Mouse (Mus musculus): Measurements from ENCODE around the gene Eef1b2.
A peak's percentile ranks its signal among the peaks of the same experiment; 100 is the strongest.
"Not testable (repeated sequence)": the region's sequence is repeated elsewhere in the genome, so short reads cannot be mapped to it uniquely, and the experiment has no call there.

Gene Eef1b2

GRCm38 (mm10) chr1:63176604-63177421 is at the start of gene Eef1b2, which contains the start of gene Ndufs1:
Gene Eef1b2 (plus strand): TSS chr1:63176825.
Gene Ndufs1 (minus strand): TSS chr1:63176833.
- peak; percentile 94 for DNase-seq (ENCODE audit: low spot score)

GRCm38 (mm10) chr1:63129273-63129672 is 47.4 kb upstream of the Eef1b2 start:
- no peak for DNase-seq (ENCODE audit: low spot score)

- DNase-seq (ENCODE audit: low spot score) = peak; percentile 20
Measured at GRCm38 (mm10) chr1:63129857-63130690, 46.6 kb upstream of the Eef1b2 start.

- no peak for DNase-seq (ENCODE audit: low spot score)
Measured at GRCm38 (mm10) chr1:63130883-63131282, 45.7 kb upstream of the Eef1b2 start.

DNA sequence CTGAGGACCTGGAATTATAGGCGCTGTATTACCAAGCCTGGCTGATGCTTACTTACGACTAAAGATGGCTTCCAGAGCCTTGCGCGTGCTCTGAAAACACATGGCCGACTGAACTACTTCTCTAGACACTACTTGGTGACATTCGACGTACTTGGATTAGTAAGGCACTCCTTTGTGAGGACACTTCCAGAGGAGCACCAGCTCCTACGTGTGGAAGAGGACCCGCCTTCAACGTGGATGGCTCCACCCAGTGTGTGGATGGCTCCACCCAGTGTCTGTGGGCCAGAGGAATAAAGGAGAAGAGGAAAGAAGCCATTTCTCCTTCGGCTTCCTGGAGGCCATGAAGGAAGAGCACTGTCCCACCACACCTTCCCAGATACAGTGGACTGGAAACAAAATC is 44.9 kb upstream of the Eef1b2 start:
- no peak for DNase-seq (ENCODE audit: low spot score)

- no peak for DNase-seq (ENCODE audit: low spot score)
Measured at GRCm38 (mm10) chr1:63134530-63134929, 42.1 kb upstream of the Eef1b2 start.

- no peak for DNase-seq (ENCODE audit: low spot score)
Measured at GRCm38 (mm10) chr1:63137971-63138370, 38.7 kb upstream of the Eef1b2 start.

DNA sequence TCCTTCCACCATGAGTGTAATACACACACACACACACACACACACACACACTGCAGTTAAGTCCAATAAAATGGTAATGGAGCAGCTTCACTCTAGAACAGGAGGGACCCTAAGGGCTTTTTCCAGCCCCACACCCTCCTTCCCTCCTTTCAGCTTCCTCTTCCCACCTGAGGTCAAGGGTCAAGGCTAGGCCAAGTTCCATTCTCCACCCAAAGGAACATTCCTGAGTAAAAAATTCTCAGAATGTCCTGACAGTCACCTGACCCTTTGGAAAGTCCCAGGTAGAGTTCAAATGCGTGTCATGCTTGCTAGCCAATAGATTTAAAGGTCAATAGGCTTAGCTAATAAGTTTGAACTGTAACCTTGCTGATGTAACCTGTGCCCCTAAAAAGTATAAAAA is 38.0 kb upstream of the Eef1b2 start:
- not testable (repeated sequence) for DNase-seq (ENCODE audit: low spot score)

GRCm38 (mm10) chr1:63140231-63140630 is 36.4 kb upstream of the Eef1b2 start:
- DNase-seq (ENCODE audit: low spot score) = no peak

DNA sequence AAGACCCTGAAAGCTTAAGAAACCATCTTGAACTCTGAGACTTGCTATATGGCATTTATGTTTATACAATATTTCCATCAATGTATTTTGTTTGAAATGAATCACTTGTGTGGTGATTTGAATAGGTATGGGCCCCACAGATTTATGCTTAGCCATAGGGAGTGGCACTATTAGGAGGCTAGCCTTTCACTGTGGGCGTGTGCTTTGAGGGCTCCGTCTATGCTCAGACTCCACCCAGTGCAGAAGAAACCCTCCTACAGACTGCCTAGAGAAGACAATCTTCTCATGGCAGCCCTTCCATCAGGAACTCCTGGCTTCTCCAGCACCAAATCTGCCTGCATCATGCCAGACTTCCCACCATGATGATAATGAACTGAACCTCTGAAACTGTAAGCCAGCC is 8.0 kb upstream of the Eef1b2 start:
- no peak for DNase-seq (ENCODE audit: low spot score)

DNA sequence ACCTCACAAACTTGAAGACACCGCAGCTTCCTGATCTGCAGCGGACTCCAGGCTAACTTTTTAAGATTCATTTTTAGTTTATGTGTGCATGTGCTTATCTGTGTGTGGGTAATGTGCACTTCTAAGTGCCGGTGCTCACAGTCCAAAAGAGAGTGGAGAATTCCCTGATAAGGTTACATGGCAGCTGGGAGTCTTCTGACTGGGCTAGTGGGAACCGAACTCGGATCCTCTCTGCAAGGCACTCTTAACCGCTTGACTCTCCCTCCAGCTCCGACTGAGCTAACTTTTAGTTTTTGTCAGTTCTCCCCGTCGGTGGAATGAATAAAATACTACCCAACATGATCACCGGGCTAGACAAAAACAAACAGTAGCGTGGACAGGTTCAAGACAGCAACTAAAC is 772 bp upstream of the Eef1b2 start:
- DNase-seq (ENCODE audit: low spot score) = peak; percentile 40

GRCm38 (mm10) chr1:63176259-63176603 is 394 bp upstream of the Eef1b2 start:
- no peak for DNase-seq (ENCODE audit: low spot score)

DNA sequence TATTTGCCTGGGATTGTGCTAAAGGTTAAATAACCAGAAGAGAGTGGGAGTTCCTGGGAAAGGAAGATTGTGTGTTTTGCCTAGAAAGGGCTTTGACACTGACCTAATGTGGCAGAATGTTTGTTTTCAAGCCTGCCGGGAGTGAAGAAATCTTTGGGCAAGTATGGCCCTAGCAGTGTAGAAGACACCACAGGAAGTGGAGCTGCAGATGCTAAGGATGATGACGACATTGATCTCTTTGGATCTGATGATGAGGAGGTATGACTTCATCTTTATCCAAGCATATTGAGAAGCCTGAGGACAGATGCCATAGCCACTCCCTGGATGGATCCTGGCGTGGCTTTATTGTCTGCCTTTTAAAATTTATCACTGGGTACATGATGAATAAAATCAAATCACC is 1.7 kb downstream of the Eef1b2 start:
- no peak for DNase-seq (ENCODE audit: low spot score)

- no peak for DNase-seq (ENCODE audit: low spot score)
Measured at GRCm38 (mm10) chr1:63180122-63180521, 3.5 kb downstream of the Eef1b2 start.

GRCm38 (mm10) chr1:63180575-63180974 is 4.0 kb downstream of the Eef1b2 start:
- DNase-seq (ENCODE audit: low spot score) = not testable (repeated sequence)

DNA sequence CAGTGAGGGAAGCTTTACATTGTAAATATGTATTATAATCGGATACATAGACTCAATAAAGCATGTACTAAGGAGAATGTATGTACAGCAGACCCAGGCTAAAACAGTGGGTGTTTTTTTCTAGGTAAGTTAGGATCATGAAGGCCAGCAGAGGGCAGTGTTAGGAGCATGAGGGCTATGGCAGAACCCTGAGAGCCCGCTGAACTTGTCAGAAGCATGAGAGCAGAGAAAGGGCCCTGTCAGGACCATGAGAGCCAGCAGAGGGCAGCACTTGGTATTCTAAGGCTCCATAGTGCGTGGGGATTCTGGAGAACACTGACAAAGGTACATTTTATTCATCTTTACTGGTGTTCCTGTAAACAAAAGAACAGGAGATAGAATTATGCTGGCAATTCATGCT is 4.4 kb downstream of the Eef1b2 start:
- peak; percentile 95 for DNase-seq (ENCODE audit: low spot score)

- DNase-seq (ENCODE audit: low spot score) = no peak
Measured at GRCm38 (mm10) chr1:63181480-63181879, 4.9 kb downstream of the Eef1b2 start.

- no peak for DNase-seq (ENCODE audit: low spot score)
Measured at GRCm38 (mm10) chr1:63182212-63182611, 5.6 kb downstream of the Eef1b2 start.

DNA sequence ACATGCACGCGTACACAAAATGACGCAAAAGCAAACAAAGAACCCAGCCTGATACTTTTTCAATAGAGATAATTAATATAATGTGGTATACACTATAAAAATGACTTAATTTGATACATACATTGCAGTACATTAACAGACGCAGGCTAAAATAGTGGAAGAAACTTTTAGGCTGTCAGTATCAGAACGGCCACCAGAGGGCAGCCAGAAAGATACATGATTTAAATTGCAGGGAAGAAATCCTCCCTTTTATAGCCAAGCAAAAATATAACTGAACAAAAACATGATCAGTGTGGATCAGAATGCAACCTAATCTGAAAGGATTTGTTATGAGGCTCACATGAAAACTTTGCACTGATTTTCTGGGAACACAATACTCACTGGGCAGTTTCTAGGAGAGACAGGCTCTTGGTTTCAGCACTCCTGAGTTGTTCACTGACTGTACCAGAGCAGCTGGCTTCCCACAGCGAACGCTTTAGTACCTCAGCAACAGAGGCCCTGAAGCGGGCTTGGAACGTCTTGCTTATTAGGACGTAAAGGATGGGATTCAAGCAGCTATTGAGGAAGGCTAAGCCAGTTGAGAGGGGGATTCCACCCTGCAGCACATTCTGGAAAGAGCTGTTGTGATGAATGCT is 6.1 kb downstream of the Eef1b2 start:
- peak; percentile 44 for DNase-seq (ENCODE audit: low spot score)

DNA sequence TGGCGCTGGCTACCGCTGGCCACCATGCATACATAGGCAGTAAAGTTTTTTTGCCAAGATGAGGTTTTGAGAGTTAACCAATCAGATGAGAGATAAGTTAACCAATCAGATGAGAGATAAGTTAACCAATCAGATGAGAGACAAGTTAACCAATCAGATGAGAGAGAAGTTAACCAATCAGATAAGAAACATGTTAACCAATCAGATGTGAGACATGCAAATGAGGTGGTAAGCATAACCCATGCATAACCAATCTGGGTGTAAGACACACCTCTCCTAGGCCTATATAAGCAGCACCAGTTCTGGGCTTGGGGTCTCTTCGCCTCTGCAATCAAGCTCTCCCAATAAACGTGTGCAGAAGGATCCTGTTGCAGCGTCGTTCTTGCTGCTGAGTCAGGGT is 8.8 kb downstream of the Eef1b2 start:
- DNase-seq (ENCODE audit: low spot score) = not testable (repeated sequence)

- no peak for DNase-seq (ENCODE audit: low spot score)
Measured at GRCm38 (mm10) chr1:63188536-63188935, 11.9 kb downstream of the Eef1b2 start.

- no peak for DNase-seq (ENCODE audit: low spot score)
Measured at GRCm38 (mm10) chr1:63190851-63191250, 14.2 kb downstream of the Eef1b2 start.
